Mouse (Mus musculus): ENCODE results near the gene Ntrk1. TPM values are rescaled to one million over a fixed set of nuclear protein-coding genes. Genes with fewer than 3 reads are reported as not detected.
A peak's percentile ranks its signal among the peaks of the same experiment; 100 is the strongest.

Gene Ntrk1
- polyA plus RNA-seq, 1 experiment = not detected

DNA sequence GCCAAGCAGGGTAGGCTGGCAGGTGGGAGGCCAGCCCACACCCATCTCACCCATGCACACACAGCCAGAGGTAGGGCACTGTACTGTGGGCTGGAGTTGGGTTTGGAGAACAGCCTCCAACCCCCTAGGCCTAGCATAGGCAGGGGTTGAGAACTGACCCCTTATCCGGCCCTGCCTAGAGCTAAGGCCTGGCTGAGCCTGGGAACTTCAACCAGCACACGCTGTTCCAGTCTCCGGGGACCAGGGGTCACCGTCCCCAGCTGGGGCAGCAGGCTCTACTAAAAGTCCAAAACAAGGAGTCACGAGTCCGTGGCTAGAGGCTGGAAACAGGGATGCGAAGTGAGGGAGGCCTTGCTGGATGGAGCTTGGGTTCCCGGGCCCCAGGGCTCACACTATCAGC, 27.2 kb downstream of the Ntrk1 start:
- Histone ChIP-seq H3K27ac (ENCODE audit: control insufficient read depth, insufficient read depth, low read depth, low read length, poor library complexity) (peak overlapping the region; percentile 49), H3K4me1 (ENCODE audit: control insufficient read depth, insufficient read depth, low read length) (peaks cover 4% of the 10 kb centered on the region), H3K4me3 (replicated peaks; ENCODE audit: control insufficient read depth, low read depth, low read length) (peak overlapping the region; percentile 7)
- no peak for TF ChIP-seq POLR2A (IDR thresholded peaks at IDR 0.05; ENCODE audit: borderline replicate concordance, control insufficient read depth, low read depth, low read length)
- TF ChIP-seq CTCF (IDR thresholded peaks at IDR 0.05; ENCODE audit: control insufficient read depth, insufficient read depth, low read length) = no peak
- 26% methylated on average over 8 of the region's 8 CpGs for WGBS

DNA sequence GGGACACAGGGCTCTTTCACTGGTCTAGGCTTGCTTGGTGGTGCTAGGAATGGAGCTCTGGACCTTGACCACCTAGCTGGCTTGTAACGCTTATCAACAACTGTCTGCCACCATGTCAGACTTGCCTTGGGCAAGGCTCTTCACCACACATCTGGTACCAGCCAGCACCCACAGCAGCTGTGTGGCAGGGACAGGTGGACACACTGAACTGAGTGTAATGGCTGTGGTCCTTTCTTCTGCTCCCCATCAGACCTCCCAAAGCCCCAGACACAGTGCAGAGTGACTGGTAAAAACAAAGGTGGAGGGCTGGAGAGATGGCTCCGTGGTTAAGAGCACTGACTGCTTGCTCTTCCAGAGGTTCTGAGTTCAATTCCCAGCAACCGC, 28.7 kb downstream of the Ntrk1 start:
- Histone ChIP-seq H3K4me1 (ENCODE audit: control insufficient read depth, insufficient read depth, low read length) (peaks cover 4% of the 10 kb centered on the region), H3K4me3 (replicated peaks; ENCODE audit: control insufficient read depth, low read depth, low read length) (no peak overlapping the region), H3K27ac (ENCODE audit: control insufficient read depth, insufficient read depth, low read depth, low read length, poor library complexity) (peak overlapping the region; percentile 19; the same call in 1 of the 2 replicates)
- 63% methylated on average over 3 of the region's 3 CpGs for WGBS
- no peak for TF ChIP-seq POLR2A (IDR thresholded peaks at IDR 0.05; ENCODE audit: borderline replicate concordance, control insufficient read depth, low read depth, low read length)
- no peak for TF ChIP-seq CTCF (IDR thresholded peaks at IDR 0.05; ENCODE audit: control insufficient read depth, insufficient read depth, low read length)

GRCm38 (mm10) chr3:87765631-87766283, 29.2 kb downstream of the Ntrk1 start:
- H3K4me3 ChIP-seq (replicated peaks; ENCODE audit: control insufficient read depth, low read depth, low read length) = no peak overlapping the region
- 64% methylated on average over 5 of the region's 5 CpGs for WGBS
- peaks cover 4% of the 10 kb centered on the region for H3K4me1 ChIP-seq (ENCODE audit: control insufficient read depth, insufficient read depth, low read length)
- TF ChIP-seq POLR2A (IDR thresholded peaks at IDR 0.05; ENCODE audit: borderline replicate concordance, control insufficient read depth, low read depth, low read length) (no peak), CTCF (IDR thresholded peaks at IDR 0.05; ENCODE audit: control insufficient read depth, insufficient read depth, low read length) (no peak)
- H3K27ac ChIP-seq (ENCODE audit: control insufficient read depth, insufficient read depth, low read depth, low read length, poor library complexity) = peak overlapping the region; percentile 19; the same call in 1 of the 2 replicates

GRCm38 (mm10) chr3:87765091-87765490, 29.9 kb downstream of the Ntrk1 start:
- peak overlapping the region; percentile 2; the same call in 1 of the 2 replicates for H3K27ac ChIP-seq (ENCODE audit: control insufficient read depth, insufficient read depth, low read depth, low read length, poor library complexity)
- 3% methylated on average over 10 of the region's 10 CpGs for WGBS
- H3K4me3 ChIP-seq (replicated peaks; ENCODE audit: control insufficient read depth, low read depth, low read length) = no peak overlapping the region
- TF ChIP-seq POLR2A (IDR thresholded peaks at IDR 0.05; ENCODE audit: borderline replicate concordance, control insufficient read depth, low read depth, low read length) (no peak), CTCF (IDR thresholded peaks at IDR 0.05; ENCODE audit: control insufficient read depth, insufficient read depth, low read length) (no peak)
- H3K4me1 ChIP-seq (ENCODE audit: control insufficient read depth, insufficient read depth, low read length) = peaks cover 4% of the 10 kb centered on the region

GRCm38 (mm10) chr3:87764506-87764905, 30.5 kb downstream of the Ntrk1 start:
- peaks cover 4% of the 10 kb centered on the region for H3K4me1 ChIP-seq (ENCODE audit: control insufficient read depth, insufficient read depth, low read length)
- 9% methylated on average over 10 of the region's 10 CpGs for WGBS
- TF ChIP-seq CTCF (IDR thresholded peaks at IDR 0.05; ENCODE audit: control insufficient read depth, insufficient read depth, low read length) = no peak
- TF ChIP-seq POLR2A (IDR thresholded peaks at IDR 0.05; ENCODE audit: borderline replicate concordance, control insufficient read depth, low read depth, low read length) = no peak
- no peak overlapping the region for H3K27ac ChIP-seq (ENCODE audit: control insufficient read depth, insufficient read depth, low read depth, low read length, poor library complexity)
- H3K4me3 ChIP-seq (replicated peaks; ENCODE audit: control insufficient read depth, low read depth, low read length) = no peak overlapping the region

DNA sequence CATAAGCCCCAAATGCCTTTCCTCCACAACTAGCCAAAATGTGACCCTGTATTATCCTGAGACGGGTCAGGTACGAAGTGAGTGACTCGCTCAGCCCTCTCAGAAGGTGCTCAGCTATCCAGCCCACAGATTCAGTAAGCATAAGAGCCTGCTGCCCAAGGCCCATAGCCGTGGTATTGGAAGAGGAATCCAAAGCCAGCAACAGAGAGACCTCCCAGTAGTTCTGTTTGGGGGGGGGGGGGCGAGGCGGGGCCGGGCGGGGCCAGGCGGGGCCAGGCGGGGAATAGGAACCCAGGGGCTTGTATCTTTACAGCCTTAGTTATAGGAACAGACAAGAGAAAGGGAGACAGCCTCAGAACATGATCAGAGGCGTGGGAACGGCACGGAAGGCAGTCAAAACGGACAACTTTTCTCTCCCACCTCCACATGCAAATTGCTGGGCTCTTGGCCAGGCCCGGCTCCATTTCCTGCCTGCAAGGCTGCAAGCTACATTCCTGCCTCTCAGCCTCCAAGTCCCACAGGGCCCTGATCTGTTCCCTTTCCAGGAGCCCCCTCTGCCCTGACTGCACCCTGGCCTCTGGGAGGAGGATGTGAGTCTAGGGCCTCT, 31.2 kb downstream of the Ntrk1 start:
- H3K27ac ChIP-seq (ENCODE audit: control insufficient read depth, insufficient read depth, low read depth, low read length, poor library complexity) = no peak overlapping the region
- H3K4me1 ChIP-seq (ENCODE audit: control insufficient read depth, insufficient read depth, low read length) = peaks cover 4% of the 10 kb centered on the region
- 13% methylated on average over 15 of the region's 15 CpGs for WGBS
- no peak overlapping the region for H3K4me3 ChIP-seq (replicated peaks; ENCODE audit: control insufficient read depth, low read depth, low read length)
- no peak for TF ChIP-seq POLR2A (IDR thresholded peaks at IDR 0.05; ENCODE audit: borderline replicate concordance, control insufficient read depth, low read depth, low read length)
- no peak for TF ChIP-seq CTCF (IDR thresholded peaks at IDR 0.05; ENCODE audit: control insufficient read depth, insufficient read depth, low read length)

GRCm38 (mm10) chr3:87763202-87763601, 31.8 kb downstream of the Ntrk1 start:
- peaks cover 4% of the 10 kb centered on the region for H3K4me1 ChIP-seq (ENCODE audit: control insufficient read depth, insufficient read depth, low read length)
- TF ChIP-seq POLR2A (IDR thresholded peaks at IDR 0.05; ENCODE audit: borderline replicate concordance, control insufficient read depth, low read depth, low read length) (no peak), CTCF (IDR thresholded peaks at IDR 0.05; ENCODE audit: control insufficient read depth, insufficient read depth, low read length) (no peak)
- no peak overlapping the region for H3K27ac ChIP-seq (ENCODE audit: control insufficient read depth, insufficient read depth, low read depth, low read length, poor library complexity)
- 58% methylated on average over 4 of the region's 4 CpGs for WGBS
- no peak overlapping the region for H3K4me3 ChIP-seq (replicated peaks; ENCODE audit: control insufficient read depth, low read depth, low read length)

DNA sequence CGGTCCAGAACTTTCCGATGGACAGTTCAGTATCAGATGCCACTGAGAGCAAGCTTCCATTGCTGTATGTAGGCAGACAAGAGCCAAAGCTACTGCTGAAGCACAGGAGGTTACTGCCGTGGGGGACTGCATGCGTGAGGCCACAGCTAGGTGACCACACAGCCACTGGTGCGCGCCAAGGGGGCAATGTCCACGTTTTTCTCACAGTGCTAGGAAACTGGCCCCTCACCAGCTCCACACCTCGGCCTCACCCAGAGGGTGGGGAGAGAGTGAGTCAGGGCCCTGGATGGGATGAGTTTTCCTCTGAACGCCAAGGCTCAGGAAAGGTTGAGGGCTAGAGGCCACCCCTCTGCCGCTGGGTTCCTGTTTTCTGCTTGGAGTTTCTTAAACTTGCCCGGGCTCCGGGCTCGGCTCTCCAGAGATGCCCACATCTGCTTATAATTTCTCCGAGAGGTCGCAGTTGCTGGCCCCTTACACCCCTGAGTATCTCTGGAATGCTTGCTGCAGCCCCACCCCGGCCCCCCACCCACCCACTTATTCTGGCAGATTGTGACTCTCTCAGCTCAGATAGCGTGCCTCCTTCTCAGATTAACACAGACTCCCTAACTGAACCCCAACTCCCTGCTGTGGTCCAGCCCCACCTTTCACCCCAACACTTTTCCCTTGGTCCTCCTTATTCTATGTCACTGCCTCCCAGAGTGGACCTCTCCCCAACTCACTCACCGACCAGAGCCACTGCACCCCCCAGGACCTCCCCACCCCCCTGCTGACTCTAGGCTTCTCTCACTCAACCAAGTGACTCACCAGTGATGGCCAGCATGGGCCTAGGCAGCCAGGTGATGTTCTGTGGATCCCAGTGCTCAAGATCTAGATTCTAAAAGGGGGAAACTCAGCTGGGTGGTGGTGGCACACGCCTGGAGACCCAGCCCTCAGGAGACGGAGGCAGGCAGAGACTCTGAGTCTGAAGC, 33.3 kb downstream of the Ntrk1 start:
- Histone ChIP-seq H3K4me3 (replicated peaks; ENCODE audit: control insufficient read depth, low read depth, low read length) (no peak overlapping the region), H3K27ac (ENCODE audit: control insufficient read depth, insufficient read depth, low read depth, low read length, poor library complexity) (no peak overlapping the region), H3K4me1 (ENCODE audit: control insufficient read depth, insufficient read depth, low read length) (peaks cover 3% of the 10 kb centered on the region)
- TF ChIP-seq POLR2A (IDR thresholded peaks at IDR 0.05; ENCODE audit: borderline replicate concordance, control insufficient read depth, low read depth, low read length) (no peak), CTCF (IDR thresholded peaks at IDR 0.05; ENCODE audit: control insufficient read depth, insufficient read depth, low read length) (no peak)
- WGBS = 46% methylated on average over 20 of the region's 20 CpGs

All from bone marrow, adult 2 months (tissue).